Mouse (Mus musculus) left cerebral cortex, postnatal 36 days (tissue): ENCODE measurements around the gene Stxbp2. TPM values are rescaled to one million over a fixed set of nuclear protein-coding genes. Genes with fewer than 3 reads are reported as not detected.

Source experiments
- DNase-seq, 2 experiments: peaks; one replicate each; pipeline ENCODE4 v3.0.0; 2021 to 2022; ENCODE audit warnings: low spot score in 2 of 2, mixed read lengths in 1 of 2
- intact Hi-C: fragments of 180-260 bp; cut with DNase I; formaldehyde crosslinking; loops from one replicate; pipeline ENCODE4 v1.15.1; 2025
- total RNA-seq, 2 experiments: library from RNA; stranded (reverse); gene quantifications; 2 replicates each; pipeline ENCODE4 v1.2.3; 2021

Stxbp2 gene
- total RNA-seq, 2 experiments from 2014 or later, result 44.0 to 61.7 TPM

- no peak for DNase-seq
Observed at GRCm38 (mm10) chr8:3626971-3627370, 3.8 kb upstream of the Stxbp2 start.

GRCm38 (mm10) chr8:3628014-3628413, 2.7 kb upstream of the Stxbp2 start:
- intact Hi-C loops, result no loop called here
- DNase-seq, result no peak

More at GRCm38 (mm10) chr8:3626971-3627370, 3.8 kb upstream of the Stxbp2 start:
- intact Hi-C loops, result no loop called here

- intact Hi-C loops, result no loop called here
- DNase-seq, result no peak
Observed at GRCm38 (mm10) chr8:3631478-3631875, 722 bp downstream of the Stxbp2 start.

- DNase-seq, result no peak
- intact Hi-C loops, result no loop called here
Observed at GRCm38 (mm10) chr8:3645804-3646203, 15.0 kb downstream of the Stxbp2 start.

GRCm38 (mm10) chr8:3646824-3647531, 16.2 kb downstream of the Stxbp2 start:
- intact Hi-C loops, result no loop called here
- DNase-seq, result no peak

GRCm38 (mm10) chr8:3647561-3647960, 16.8 kb downstream of the Stxbp2 start:
- no peak for DNase-seq
- intact Hi-C loops, result no loop called here

- DNase-seq, result no peak
- intact Hi-C loops, result no loop called here
Observed at GRCm38 (mm10) chr8:3648268-3648667, 17.5 kb downstream of the Stxbp2 start.

- intact Hi-C loops, result no loop called here
- no peak for DNase-seq
Observed at GRCm38 (mm10) chr8:3648990-3649389, 18.2 kb downstream of the Stxbp2 start.

- intact Hi-C loops, result no loop called here
- DNase-seq, result no peak
Observed at GRCm38 (mm10) chr8:3652845-3653244, 22.1 kb downstream of the Stxbp2 start.

- no peak for DNase-seq
- intact Hi-C loops, result no loop called here
Observed at GRCm38 (mm10) chr8:3654726-3655508, 24.2 kb downstream of the Stxbp2 start.

- no peak for DNase-seq
Observed at GRCm38 (mm10) chr8:3655526-3655925, 24.8 kb downstream of the Stxbp2 start, which contains the start of gene Retn. Retn (plus strand) TSS chr8:3655770.

GRCm38 (mm10) chr8:3656725-3657381, 26.1 kb downstream of the Stxbp2 start:
- peak in 1 of 2 experiments; percentile 9 for DNase-seq
- intact Hi-C loops, result no loop called here

More at GRCm38 (mm10) chr8:3655526-3655925, 24.8 kb downstream of the Stxbp2 start, which contains the start of gene Retn:
- intact Hi-C loops, result no loop called here

GRCm38 (mm10) chr8:3660889-3661288, 30.1 kb downstream of the Stxbp2 start:
- DNase-seq, result no peak
- intact Hi-C loops, result no loop called here

GRCm38 (mm10) chr8:3664405-3664804, 33.6 kb downstream of the Stxbp2 start:
- no peak for DNase-seq
- intact Hi-C loops, result no loop called here

GRCm38 (mm10) chr8:3665507-3665906, 34.8 kb downstream of the Stxbp2 start, which contains the start of gene Mcemp1:
Mcemp1 (plus strand) TSS chr8:3665754.
- no peak for DNase-seq
- intact Hi-C loops, result no loop called here

GRCm38 (mm10) chr8:3670388-3670787, 39.6 kb downstream of the Stxbp2 start:
- intact Hi-C loops, result loop anchor here (5.0 kb wide), 1 partner anchor 113 kb away; no protein-coding TSS in a partner anchor

GRCm38 (mm10) chr8:3671980-3672491, 41.3 kb downstream of the Stxbp2 start, which contains the start of gene Fcor:
Fcor (minus strand) TSS chr8:3672362.
- intact Hi-C loops, result loop anchor here (5.0 kb wide), 1 partner anchor 115 kb away; no protein-coding TSS in a partner anchor

More at GRCm38 (mm10) chr8:3670388-3670787, 39.6 kb downstream of the Stxbp2 start:
- DNase-seq, result no peak

GRCm38 (mm10) chr8:3674671-3675070, 43.9 kb downstream of the Stxbp2 start:
- intact Hi-C loops, result loop anchor here (5.0 kb wide), 1 partner anchor 117 kb away; no protein-coding TSS in a partner anchor
- DNase-seq, result no peak

More at GRCm38 (mm10) chr8:3671980-3672491, 41.3 kb downstream of the Stxbp2 start, which contains the start of gene Fcor:
- DNase-seq, result peak; percentile 86 to 87
